16 mouse cellular contexts compared by ENCODE assay signal in genomic region chr6:16592411-16592810, GRCm38 (mm10).
"Had no signal": no experiment of that assay in that cellular context is flagged by ENCODE, and none has a peak within 500 bp of the region (broad histone marks: within the 10 kb centered on the region; RNA-seq: fewer than 3 reads in every experiment).

No protein-coding gene starts in this region.

- H3K9ac ChIP-seq: neural tube, embryonic 13.5 days; neural tube, embryonic 15.5 days; stomach, embryonic 15.5 days had no signal

- DNase-seq: retina, postnatal 1 day; right cerebral cortex, adult 18-20 months; right cerebral cortex, postnatal 14 days; right cerebral cortex, postnatal 25 days; right cerebral cortex, postnatal 4 days; spleen, adult 18-20 months; thymus, adult 18-20 months; thymus, adult 2 months; thymus, postnatal 14 days; thymus, postnatal 25 days; thymus, postnatal 36 days; thymus, postnatal 4 days had no signal

- H3K9me3 ChIP-seq: neural tube, embryonic 13.5 days; neural tube, embryonic 15.5 days; stomach, embryonic 15.5 days had no signal

- H3K4me3 ChIP-seq: neural tube, embryonic 13.5 days; neural tube, embryonic 15.5 days; stomach, embryonic 15.5 days had no signal

- H3K27ac ChIP-seq: neural tube, embryonic 13.5 days; neural tube, embryonic 15.5 days; stomach, embryonic 15.5 days; stomach, postnatal 0 days had no signal

- H3K4me2 ChIP-seq: neural tube, embryonic 13.5 days; neural tube, embryonic 15.5 days; stomach, embryonic 15.5 days had no signal

- H3K27me3 ChIP-seq: neural tube, embryonic 13.5 days; neural tube, embryonic 15.5 days; stomach, embryonic 15.5 days had no signal

- H3K36me3 ChIP-seq: neural tube, embryonic 13.5 days; neural tube, embryonic 15.5 days; stomach, embryonic 15.5 days had no signal

- H3K4me1 ChIP-seq: neural tube, embryonic 13.5 days; stomach, embryonic 15.5 days had no signal
